Mouse (Mus musculus) cerebellum, adult 11 months (tissue): ENCODE data around the gene 1700029J07Rik.

ENCODE experiments used
- DNase-seq: peaks from one replicate; pipeline ENCODE4 v3.0.0; 2022

1700029J07Rik gene

DNA sequence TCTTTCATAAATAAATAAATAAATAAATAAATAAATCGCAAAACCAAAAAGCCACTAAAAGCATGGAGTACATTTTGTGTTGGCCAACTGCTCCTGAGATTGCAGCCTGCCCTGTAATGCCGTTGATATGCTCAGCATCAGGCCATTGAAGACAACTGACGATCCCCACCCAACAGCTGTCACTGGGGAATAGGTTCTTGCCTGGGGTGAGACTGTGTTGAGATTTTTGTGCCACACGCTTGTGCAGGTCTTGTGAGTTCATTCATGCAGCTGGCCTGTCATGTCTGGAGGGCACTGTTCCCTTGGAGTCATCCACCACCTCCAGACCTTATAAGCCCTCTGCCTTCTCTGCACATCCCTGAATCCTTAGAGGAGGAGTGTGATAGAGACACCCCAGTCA, 28.8 kb downstream of the 1700029J07Rik start:
- no peak for DNase-seq

DNA sequence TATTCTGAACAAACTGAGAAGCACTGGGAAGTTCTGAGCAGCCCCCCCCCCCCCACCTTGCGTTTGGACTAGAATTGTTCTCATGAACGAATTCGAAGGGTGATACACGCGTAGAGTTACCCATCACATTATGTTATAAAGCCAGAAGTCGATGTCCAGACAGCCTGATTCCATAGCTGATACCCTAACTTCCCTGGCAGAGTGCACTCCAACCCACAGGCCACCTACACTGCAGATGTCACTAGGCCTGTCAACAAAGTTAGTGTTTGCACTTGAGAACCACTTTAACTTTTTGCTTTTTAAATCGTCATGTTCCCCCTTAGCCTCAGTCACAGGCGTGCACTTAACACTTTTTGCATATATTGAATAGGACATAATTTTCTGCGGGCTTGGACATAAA, 38.1 kb downstream of the 1700029J07Rik start:
- no peak for DNase-seq

DNA sequence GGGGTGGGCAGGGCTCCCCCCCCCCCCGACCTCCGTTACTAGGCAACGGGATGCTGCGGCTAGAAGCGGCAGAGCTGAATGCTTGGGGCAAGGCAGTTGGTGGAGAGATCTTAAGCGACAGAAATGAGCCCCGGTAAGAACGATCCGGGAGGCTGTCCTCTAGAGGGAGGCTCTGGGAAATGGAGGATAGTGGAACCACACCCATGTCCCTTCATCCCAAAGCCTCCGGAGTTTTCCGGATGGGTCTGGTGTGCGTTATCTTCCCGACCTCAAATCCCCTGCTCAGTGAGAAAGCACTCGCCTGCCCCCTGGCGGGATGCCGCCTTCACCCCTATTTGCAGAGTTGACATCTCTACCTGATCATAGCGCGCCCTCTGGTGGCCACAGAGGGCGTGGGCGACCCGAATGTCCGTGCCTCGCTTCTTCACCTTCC, 40.5 kb downstream of the 1700029J07Rik start, which contains the start of gene Ccdc110:
Gene Ccdc110, plus strand, starts transcription at position 38 of the 433 bp plus-strand sequence.
- peak; percentile 79 for DNase-seq

DNA sequence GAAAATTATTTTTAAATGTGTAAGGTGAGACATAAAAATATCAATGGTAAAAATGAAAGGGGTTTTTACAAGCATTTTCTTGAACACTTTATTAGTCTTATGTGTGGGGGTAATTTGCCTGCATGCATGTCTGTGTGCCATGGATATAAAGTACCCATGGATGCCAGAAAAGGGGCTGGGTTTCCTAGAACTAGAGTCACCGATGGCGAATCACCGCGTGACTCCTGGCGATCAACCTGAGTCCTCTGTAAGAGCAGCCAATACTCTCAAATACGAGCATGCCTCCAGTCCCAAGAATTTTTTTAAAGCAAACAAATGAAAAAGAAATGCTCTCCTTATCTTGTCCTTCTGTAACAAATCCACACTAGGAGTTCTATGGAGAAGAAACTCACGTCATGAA, 52.9 kb downstream of the 1700029J07Rik start:
- DNase-seq, result no peak

DNA sequence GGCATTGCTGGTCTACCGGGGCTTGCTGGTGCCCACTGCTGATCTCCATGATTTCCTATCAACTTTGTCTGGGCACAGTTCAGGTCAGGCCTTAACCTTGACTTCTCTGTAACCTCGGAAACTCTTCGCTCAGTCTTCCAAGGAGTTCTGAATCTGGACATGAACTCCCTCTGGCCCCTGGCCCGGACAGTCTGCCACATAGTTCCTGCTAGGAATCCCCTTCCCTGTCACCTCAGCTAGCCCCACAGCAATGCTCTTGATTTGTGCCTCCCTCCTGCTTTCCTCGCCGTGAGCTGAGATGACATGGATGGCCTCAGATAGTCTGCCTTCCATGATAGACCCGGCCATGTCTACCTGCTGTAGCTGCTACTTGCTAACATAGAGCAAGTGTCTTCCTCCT, 54.7 kb downstream of the 1700029J07Rik start:
- DNase-seq, result no peak

DNA sequence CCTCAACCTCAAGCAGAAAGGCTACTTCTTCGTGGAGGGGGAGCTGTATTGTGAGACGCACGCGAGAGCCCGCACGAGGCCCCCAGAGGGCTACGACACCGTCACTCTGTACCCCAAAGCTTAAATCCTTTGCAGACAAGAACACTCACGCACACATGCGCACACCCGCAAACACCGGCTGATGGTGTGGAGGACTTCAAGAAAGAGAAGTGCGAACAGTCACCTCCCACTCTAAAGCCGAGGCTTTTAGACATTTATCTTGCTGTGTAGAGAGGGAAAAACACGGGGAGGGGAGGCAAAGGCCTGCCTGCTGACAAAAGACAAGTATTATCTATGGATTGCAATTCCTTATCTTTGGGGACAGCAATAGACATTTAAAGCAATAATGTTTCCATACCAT, 56.2 kb downstream of the 1700029J07Rik start:
- DNase-seq, result no peak

DNA sequence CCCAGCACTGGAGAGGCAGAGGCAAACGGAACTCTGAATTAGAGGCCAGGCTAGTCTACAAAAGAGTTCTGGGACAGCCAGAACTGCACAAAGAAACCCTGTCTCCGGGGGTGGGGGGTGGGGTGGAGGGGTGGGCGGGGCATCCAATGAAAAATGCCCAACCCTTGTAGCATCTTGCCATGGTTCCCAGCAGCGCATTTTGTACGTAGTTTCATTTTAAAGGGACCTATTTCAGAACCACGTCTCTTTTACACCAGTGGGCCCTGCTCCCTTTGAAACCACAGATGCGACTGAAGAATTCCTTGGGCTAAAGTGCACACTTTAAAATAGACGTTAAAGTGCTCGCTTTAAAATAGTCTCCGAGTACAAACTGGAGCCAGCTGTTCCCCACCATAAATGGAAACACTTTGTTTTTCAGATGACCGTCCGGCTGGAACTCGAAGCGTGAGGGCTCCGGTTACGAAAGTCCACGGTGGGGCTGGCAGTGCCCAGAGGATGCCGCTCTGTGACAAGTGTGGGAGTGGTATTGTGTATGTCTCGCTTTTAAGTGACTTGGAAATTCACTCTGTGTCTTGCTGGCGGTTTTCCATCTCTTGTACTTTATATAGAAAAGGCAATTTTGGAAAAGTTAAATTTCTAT, 57.9 kb downstream of the 1700029J07Rik start:
- no peak for DNase-seq

DNA sequence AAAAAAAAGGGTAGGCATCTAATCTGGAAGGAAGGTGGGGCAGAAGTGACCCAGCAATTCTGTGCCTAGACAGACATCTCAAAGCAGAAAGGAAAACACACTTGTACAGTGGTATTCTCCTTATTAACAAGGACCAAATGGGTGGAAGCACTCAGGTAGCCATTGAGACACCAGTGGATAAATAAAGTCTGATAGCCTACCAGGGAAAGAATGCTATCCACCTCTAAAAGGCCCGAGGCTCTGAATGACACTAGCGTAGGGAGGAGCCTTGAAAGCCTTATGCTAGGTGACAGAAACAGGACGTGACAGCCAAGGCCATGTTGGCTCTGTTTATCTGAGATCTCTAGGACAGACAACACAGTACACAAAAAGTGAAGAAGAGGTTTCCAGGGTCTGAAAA, 58.6 kb downstream of the 1700029J07Rik start:
- DNase-seq, result no peak

DNA sequence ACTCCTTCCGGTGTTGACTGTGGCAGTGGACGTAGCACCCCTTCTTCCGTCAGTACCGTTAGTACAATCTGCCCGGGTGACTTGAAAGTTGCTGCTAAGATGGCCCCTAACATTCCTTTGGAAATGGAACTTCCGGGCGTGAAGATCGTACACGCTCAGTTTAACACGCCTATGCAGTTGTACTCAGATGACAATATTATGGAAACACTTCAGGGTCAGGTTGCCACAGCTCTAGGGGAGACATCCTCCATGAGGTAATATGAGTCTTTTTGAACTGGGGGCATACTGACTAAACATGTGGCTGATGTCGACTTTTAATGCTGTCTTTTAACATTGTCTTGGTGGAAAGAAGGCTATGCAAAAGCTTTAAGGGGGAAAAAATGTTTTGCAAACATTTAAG, 61.3 kb downstream of the 1700029J07Rik start:
- no peak for DNase-seq

DNA sequence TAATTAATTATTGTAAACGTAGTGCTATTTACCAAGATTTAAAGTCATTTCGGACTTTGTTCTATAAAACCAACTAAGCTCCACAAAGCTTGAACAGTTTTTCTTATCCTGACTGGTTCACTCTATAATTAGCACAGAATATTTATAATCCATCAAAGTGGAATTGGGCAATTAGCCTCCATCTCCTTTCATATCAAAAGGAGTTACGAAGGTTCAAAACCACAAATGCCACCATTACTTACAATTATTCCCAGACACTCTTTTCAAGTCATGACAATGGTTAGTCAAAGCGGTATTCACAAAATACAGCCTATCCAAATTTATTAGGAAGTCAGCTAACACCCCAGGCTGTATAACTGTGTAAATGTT, 68.8 kb downstream of the 1700029J07Rik start:
- DNase-seq, result no peak

DNA sequence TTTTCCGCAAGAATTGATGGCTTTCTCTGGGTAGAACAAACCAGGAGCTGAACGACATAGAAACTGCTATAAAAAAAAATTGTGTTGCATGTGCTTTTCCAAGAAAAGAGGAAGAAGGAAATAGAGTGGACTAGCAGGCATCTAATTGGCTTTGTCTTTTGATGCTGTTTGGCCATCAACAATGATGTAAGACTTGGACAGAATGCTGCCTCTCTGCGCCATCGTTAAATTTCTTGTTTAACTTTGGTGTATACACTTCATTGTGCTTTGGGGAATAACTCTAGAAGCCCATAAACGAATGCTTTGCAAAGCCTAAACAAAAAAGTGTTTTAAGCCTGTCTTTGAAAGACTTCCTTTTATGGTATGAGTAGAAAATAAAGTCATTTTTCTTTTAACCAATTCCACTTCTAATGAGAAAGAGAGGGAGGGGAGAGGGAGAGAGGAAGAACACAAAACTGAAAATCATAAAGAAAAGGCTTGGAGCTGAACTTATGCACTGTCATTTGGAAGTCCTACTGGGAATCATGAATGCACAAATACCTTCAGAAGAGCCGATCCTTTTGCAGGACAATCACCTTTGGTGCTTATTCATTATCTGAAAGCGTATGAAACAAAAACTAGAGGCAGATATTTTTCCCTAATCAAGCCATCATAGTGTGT, 69.3 kb downstream of the 1700029J07Rik start:
- DNase-seq, result no peak

DNA sequence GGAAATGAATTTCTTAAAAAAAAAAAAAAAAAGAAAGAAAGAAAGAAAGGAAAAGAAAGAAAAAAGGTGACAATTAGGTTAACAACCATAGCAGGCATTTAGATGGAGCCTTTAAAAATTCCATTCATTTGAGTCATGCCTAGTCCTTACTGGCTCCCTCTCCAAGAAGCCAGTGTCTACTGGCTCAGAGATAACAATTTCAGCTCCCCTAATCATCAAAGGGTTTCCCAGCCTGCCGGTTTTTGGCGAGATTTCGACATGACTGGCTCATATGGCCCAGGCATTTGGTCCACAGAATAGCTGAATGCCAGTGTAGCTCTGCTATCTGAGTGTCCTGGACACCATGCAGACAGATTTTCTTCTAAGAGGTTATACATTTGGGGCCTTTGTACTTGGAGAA, 71.4 kb downstream of the 1700029J07Rik start:
- DNase-seq, result no peak
